Mouse (Mus musculus) hindbrain, embryonic 16.5 days (tissue): Measurements from ENCODE around the gene Tpcn1. TPM values are rescaled to one million over a fixed set of nuclear protein-coding genes. Genes with fewer than 3 reads are reported as not detected.

Experiments used
- ATAC-seq: fragments of 200-750 bp; cut with Nextera tagmentation; 2 replicates; pipeline ENCODE4 v1.8.0; 2017; ENCODE audit warnings: moderate TSS enrichment, moderate library complexity
- H3K27ac ChIP-seq: fragments of 300-500 bp; sonication (generic); 2 replicates; pipeline ENCODE4 v1.5.1; 2014; ENCODE audit warnings: low read depth, mild to moderate bottlenecking, control low read depth, low read length, moderate library complexity
- H3K27me3 ChIP-seq: fragments of 300-500 bp; sonication (generic); replicated peaks from 2 replicates; pipeline ENCODE4 v1.6.1; 2014; ENCODE audit warnings: low read length; ENCODE audit not compliant: control insufficient read depth, insufficient read depth
- H3K36me3 ChIP-seq: fragments of 300-500 bp; sonication (generic); 2 replicates; pipeline ENCODE4 v1.6.1; 2014; ENCODE audit warnings: mild to moderate bottlenecking, low read length, moderate library complexity, mixed read lengths; ENCODE audit not compliant: control insufficient read depth, insufficient read depth
- H3K4me1 ChIP-seq: fragments of 300-500 bp; sonication (generic); 2 replicates; pipeline ENCODE4 v1.6.1; 2014; ENCODE audit warnings: low read depth, low read length; ENCODE audit not compliant: control insufficient read depth, insufficient read depth
- H3K4me2 ChIP-seq: fragments of 300-500 bp; sonication (generic); 2 replicates; pipeline ENCODE4 v1.6.1; 2014; ENCODE audit warnings: mild to moderate bottlenecking, low read length, control low read depth, moderate library complexity
- H3K4me3 ChIP-seq: fragments of 300-500 bp; sonication (generic); 2 replicates; pipeline ENCODE4 v1.5.1; 2014; ENCODE audit warnings: mild to moderate bottlenecking, low read length, control low read depth, moderate library complexity
- H3K9ac ChIP-seq: fragments of 300-500 bp; sonication (generic); 2 replicates; pipeline ENCODE4 v1.6.1; 2014; ENCODE audit warnings: low read depth, mild to moderate bottlenecking, control low read depth, low read length, moderate library complexity
- H3K9me3 ChIP-seq: fragments of 300-500 bp; sonication (generic); 2 replicates; pipeline ENCODE4 v1.6.1; 2014; ENCODE audit warnings: mild to moderate bottlenecking, low read length, moderate library complexity; ENCODE audit not compliant: control insufficient read depth
- WGBS: fragments of 180-500 bp; shearing (Covaris S2); extraction: QIAGEN DNeasy Blood & Tissue Kit; methylation state at CpG from one replicate; pipeline ENCODE4 v1.1.7; 2014; 5-methylcytosine and 5-hydroxymethylcytosine counted together
- polyA plus RNA-seq: library from polyadenylated mRNA; unstranded; fragments of >200 nt; fragmentation: Nextera tagmentation; extraction: Ambion mirVana; gene quantifications from 2 replicates; pipeline ENCODE4 v1.2.1, GENCODE M21; 2015

The Tpcn1 gene
- polyA plus RNA-seq, 1 experiment from 2014 or later = 15.1 TPM

GRCm38 (mm10) chr5:120515451-120515850, 73.0 kb downstream of the Tpcn1 start:
- Histone ChIP-seq H3K4me2 (no peak overlapping the region), H3K9me3 (no peaks in the 10 kb centered on the region), H3K4me1 (peaks cover 9% of the 10 kb centered on the region), H3K27me3 (no peaks in the 10 kb centered on the region), H3K4me3 (no peak overlapping the region), H3K27ac (no peak overlapping the region), H3K36me3 (no peaks in the 10 kb centered on the region), H3K9ac (no peak overlapping the region)
- ATAC-seq = no peak
- WGBS = 80% methylated on average over 7 of the region's 7 CpGs

GRCm38 (mm10) chr5:120514754-120515153, 73.7 kb downstream of the Tpcn1 start:
- Histone ChIP-seq H3K36me3 (no peaks in the 10 kb centered on the region), H3K4me2 (no peak overlapping the region), H3K9ac (no peak overlapping the region), H3K9me3 (no peaks in the 10 kb centered on the region), H3K27ac (no peak overlapping the region), H3K4me3 (no peak overlapping the region), H3K27me3 (no peaks in the 10 kb centered on the region), H3K4me1 (peaks cover 11% of the 10 kb centered on the region)
- no peak for ATAC-seq
- WGBS = 17% methylated on average over 4 of the region's 4 CpGs

GRCm38 (mm10) chr5:120514031-120514677, 74.3 kb downstream of the Tpcn1 start:
- Histone ChIP-seq H3K9me3 (no peaks in the 10 kb centered on the region), H3K27ac (no peak overlapping the region), H3K9ac (no peak overlapping the region), H3K4me2 (no peak overlapping the region), H3K36me3 (no peaks in the 10 kb centered on the region), H3K4me3 (no peak overlapping the region), H3K4me1 (peaks cover 11% of the 10 kb centered on the region), H3K27me3 (no peaks in the 10 kb centered on the region)
- no peak for ATAC-seq
- 84% methylated on average over 9 of the region's 9 CpGs for WGBS

GRCm38 (mm10) chr5:120512911-120513555, 75.4 kb downstream of the Tpcn1 start:
- 43% methylated on average over 14 of the region's 15 CpGs for WGBS
- H3K36me3 ChIP-seq = no peaks in the 10 kb centered on the region
- no peak overlapping the region for H3K4me2 ChIP-seq
- no peaks in the 10 kb centered on the region for H3K27me3 ChIP-seq
- no peak overlapping the region for H3K9ac ChIP-seq
- ATAC-seq = no peak
- peaks cover 11% of the 10 kb centered on the region for H3K4me1 ChIP-seq
- H3K9me3 ChIP-seq = no peaks in the 10 kb centered on the region
- H3K4me3 ChIP-seq = no peak overlapping the region
- no peak overlapping the region for H3K27ac ChIP-seq

- H3K4me3 ChIP-seq = peak overlapping the region; percentile 48
- WGBS = 36% methylated on average over 14 of the region's 14 CpGs
- H3K4me1 ChIP-seq = peaks cover 11% of the 10 kb centered on the region
- H3K9me3 ChIP-seq = no peaks in the 10 kb centered on the region
- no peaks in the 10 kb centered on the region for H3K27me3 ChIP-seq
- no peak overlapping the region for H3K27ac ChIP-seq
- H3K9ac ChIP-seq = peak overlapping the region; percentile 52; the same call in 1 of the 2 replicates
- ATAC-seq = no peak
- H3K36me3 ChIP-seq = no peaks in the 10 kb centered on the region
- peak overlapping the region; percentile 80 for H3K4me2 ChIP-seq
These were observed 76.7 kb downstream of the Tpcn1 start for GRCm38 (mm10) chr5:120511643-120512220.

GRCm38 (mm10) chr5:120510982-120511642, 77.4 kb downstream of the Tpcn1 start, which contains the start of gene Slc8b1:
Gene Slc8b1, plus strand, starts transcription at chr5:120511168.
- peak within 1 kb of the TSS; percentile 52 for H3K9ac ChIP-seq
- ATAC-seq = peak; percentile 84
- no peaks in the 10 kb centered on the region for H3K36me3 ChIP-seq
- no peaks in the 10 kb centered on the region for H3K27me3 ChIP-seq
- H3K9me3 ChIP-seq = no peaks in the 10 kb centered on the region
- peak within 1 kb of the TSS; percentile 48 for H3K4me3 ChIP-seq
- peaks cover 11% of the 10 kb centered on the region for H3K4me1 ChIP-seq
- H3K4me2 ChIP-seq = peak within 1 kb of the TSS; percentile 80
- WGBS = under 1% methylated on average over 36 of the region's 36 CpGs
- H3K27ac ChIP-seq = no peak within 1 kb of the TSS

GRCm38 (mm10) chr5:120507311-120507710, 81.2 kb downstream of the Tpcn1 start:
- no peaks in the 10 kb centered on the region for H3K27me3 ChIP-seq
- H3K9me3 ChIP-seq = no peaks in the 10 kb centered on the region
- H3K4me3 ChIP-seq = no peak overlapping the region
- no peak for ATAC-seq
- no peaks in the 10 kb centered on the region for H3K36me3 ChIP-seq
- 42% methylated on average over 4 of the region's 4 CpGs for WGBS
- H3K9ac ChIP-seq = no peak overlapping the region
- H3K27ac ChIP-seq = no peak overlapping the region
- H3K4me1 ChIP-seq = peaks cover 18% of the 10 kb centered on the region
- H3K4me2 ChIP-seq = no peak overlapping the region

- no peak for ATAC-seq
- H3K27me3 ChIP-seq = no peaks in the 10 kb centered on the region
- no peaks in the 10 kb centered on the region for H3K36me3 ChIP-seq
- no peak overlapping the region for H3K4me3 ChIP-seq
- WGBS = 41% methylated on average over 9 of the region's 9 CpGs
- no peak overlapping the region for H3K4me2 ChIP-seq
- no peak overlapping the region for H3K9ac ChIP-seq
- H3K9me3 ChIP-seq = no peaks in the 10 kb centered on the region
- H3K27ac ChIP-seq = no peak overlapping the region
- H3K4me1 ChIP-seq = peaks cover 24% of the 10 kb centered on the region
These were observed 82.0 kb downstream of the Tpcn1 start for GRCm38 (mm10) chr5:120506490-120506889.

GRCm38 (mm10) chr5:120505781-120506180, 82.7 kb downstream of the Tpcn1 start:
- H3K4me2 ChIP-seq = no peak overlapping the region
- no peaks in the 10 kb centered on the region for H3K27me3 ChIP-seq
- no peak overlapping the region for H3K27ac ChIP-seq
- H3K36me3 ChIP-seq = no peaks in the 10 kb centered on the region
- no peaks in the 10 kb centered on the region for H3K9me3 ChIP-seq
- no peak for ATAC-seq
- H3K4me1 ChIP-seq = peaks cover 17% of the 10 kb centered on the region
- WGBS = 72% methylated on average over 9 of the region's 9 CpGs
- no peak overlapping the region for H3K9ac ChIP-seq
- no peak overlapping the region for H3K4me3 ChIP-seq
